Mouse (Mus musculus) liver, postnatal 0 days (tissue): ENCODE measurements around the gene Olfr820. TPM values are rescaled to one million over a fixed set of nuclear protein-coding genes. Genes with fewer than 3 reads are reported as not detected.

Experiments used
- ATAC-seq: fragments of 200-750 bp; cut with Nextera tagmentation; 2 replicates; pipeline ENCODE4 v1.8.0; 2017; ENCODE audit warnings: mild to moderate bottlenecking, moderate library complexity
- DNase-seq: peaks from one replicate; pipeline ENCODE4 v3.0.0-alpha.2; 2016
- H3K27ac ChIP-seq: fragments of 300-500 bp; sonication (generic); 2 replicates; pipeline ENCODE4 v1.5.1; 2014; ENCODE audit warnings: antibody characterized with exemption, moderate library complexity, mild to moderate bottlenecking, low read depth
- H3K27me3 ChIP-seq: fragments of 300-500 bp; sonication (generic); 2 replicates; pipeline ENCODE4 v1.6.1; 2014; ENCODE audit warnings: low read length, control low read depth, mixed read lengths; ENCODE audit not compliant: insufficient read depth
- H3K36me3 ChIP-seq: fragments of 300-500 bp; sonication (generic); replicated peaks from 2 replicates; pipeline ENCODE4 v1.6.1; 2014; ENCODE audit warnings: mild to moderate bottlenecking, control low read depth, low read length, moderate library complexity, mixed read lengths; ENCODE audit not compliant: insufficient read depth
- H3K4me1 ChIP-seq: fragments of 300-500 bp; sonication (generic); 2 replicates; pipeline ENCODE4 v1.6.1; 2014; ENCODE audit warnings: antibody characterized with exemption, mild to moderate bottlenecking, control low read depth; ENCODE audit not compliant: insufficient read depth
- H3K4me2 ChIP-seq: fragments of 300-500 bp; sonication (generic); 2 replicates; pipeline ENCODE4 v1.6.1; 2014; ENCODE audit warnings: low read depth, mild to moderate bottlenecking, low read length, moderate library complexity, mixed read lengths
- H3K4me3 ChIP-seq: fragments of 300-500 bp; sonication (generic); 2 replicates; pipeline ENCODE4 v1.5.1; 2014; ENCODE audit warnings: low read depth, low read length
- H3K9ac ChIP-seq: fragments of 300-500 bp; sonication (generic); replicated peaks from 2 replicates; pipeline ENCODE4 v1.6.1; 2014; ENCODE audit warnings: mild to moderate bottlenecking, moderate library complexity
- H3K9me3 ChIP-seq: fragments of 300-500 bp; sonication (generic); 2 replicates; pipeline ENCODE4 v1.6.1; 2016; ENCODE audit warnings: mild to moderate bottlenecking, control low read depth, low read length, mixed read lengths
- CTCF ChIP-seq: sonication (generic); IDR thresholded peaks from 2 replicates; pipeline ENCODE4 v1.5.1; 2016; ENCODE audit warnings: antibody characterized with exemption, low read depth
- EP300 ChIP-seq: IDR thresholded peaks from 2 replicates; pipeline ENCODE4 v1.6.1; 2016; ENCODE audit warnings: antibody characterized with exemption, low read depth, mild to moderate bottlenecking
- WGBS: fragments of 180-500 bp; shearing (Covaris S2); extraction: QIAGEN DNeasy Blood & Tissue Kit; methylation state at CpG from one replicate; pipeline ENCODE4 v1.1.7; 2014; ENCODE audit not compliant: insufficient replicate concordance; 5-methylcytosine and 5-hydroxymethylcytosine counted together
- polyA plus RNA-seq: library from polyadenylated mRNA; unstranded; fragments of >200 nt; fragmentation: Nextera tagmentation; extraction: Ambion mirVana; gene quantifications from 2 replicates; pipeline ENCODE4 v1.2.1, GENCODE M21; 2015

Gene Olfr820
- polyA plus RNA-seq, 1 experiment from 2014 or later, result not detected

GRCm38 (mm10) chr10:130030048-130030447 is 17.6 kb downstream of the Olfr820 start, which contains the start of gene Olfr821:
TSS of gene Olfr821 (plus strand) at chr10:130030348.
- ATAC-seq, result no peak
- TF ChIP-seq CTCF (no peak), EP300 (no peak)
- H3K4me1 ChIP-seq, result no peaks in the 10 kb centered on the region

GRCm38 (mm10) chr10:130037096-130037495 is 24.7 kb downstream of the Olfr820 start:
- no peaks in the 10 kb centered on the region for H3K36me3 ChIP-seq
- no peak overlapping the region for H3K9ac ChIP-seq
- TF ChIP-seq EP300, result no peak
- TF ChIP-seq CTCF, result no peak
- H3K9me3 ChIP-seq, result no peaks in the 10 kb centered on the region
- no peaks in the 10 kb centered on the region for H3K4me1 ChIP-seq
- no peak overlapping the region for H3K4me3 ChIP-seq
- H3K27ac ChIP-seq, result no peak overlapping the region
- DNase-seq (no peak), ATAC-seq (no peak)
- 61% methylated on average over 6 of the region's 6 CpGs for WGBS
- H3K4me2 ChIP-seq, result no peak overlapping the region
- H3K27me3 ChIP-seq, result no peaks in the 10 kb centered on the region

More at GRCm38 (mm10) chr10:130030048-130030447, 17.6 kb downstream of the Olfr820 start, which contains the start of gene Olfr821:
- Histone ChIP-seq H3K9me3 (no peaks in the 10 kb centered on the region), H3K9ac (no peak within 1 kb of the TSS), H3K27ac (no peak within 1 kb of the TSS), H3K36me3 (no peaks in the 10 kb centered on the region), H3K4me3 (no peak within 1 kb of the TSS), H3K4me2 (no peak within 1 kb of the TSS), H3K27me3 (no peaks in the 10 kb centered on the region)
- DNase-seq, result no peak

Other genes starting within 250 kb of the Olfr820 start
- gene Olfr808, start 247.1 kb upstream of the Olfr820 start, polyA plus RNA-seq, result not detected in 2 replicates
- gene Olfr809, start 238.0 kb upstream of the Olfr820 start, polyA plus RNA-seq, result not detected in 2 replicates
- gene Olfr810, start 217.7 kb upstream of the Olfr820 start, polyA plus RNA-seq, result not detected in 2 replicates
- not detected in 2 replicates for gene Olfr811, start 208.2 kb upstream of the Olfr820 start, polyA plus RNA-seq
- gene Olfr812, start 166.5 kb upstream of the Olfr820 start, polyA plus RNA-seq, result not detected in 2 replicates
- gene Olfr813, start 157.3 kb upstream of the Olfr820 start, polyA plus RNA-seq, result not detected in 2 replicates
- gene Olfr814, start 132.8 kb upstream of the Olfr820 start, polyA plus RNA-seq, result not detected in 2 replicates
- gene Olfr815, start 106.8 kb upstream of the Olfr820 start, polyA plus RNA-seq, result not detected in 2 replicates
- not detected in 2 replicates for gene Olfr816, start 97.0 kb upstream of the Olfr820 start, polyA plus RNA-seq
- gene Olfr818, start 63.5 kb upstream of the Olfr820 start, polyA plus RNA-seq, result not detected in 2 replicates
- not detected in 2 replicates for gene Olfr819, start 45.4 kb upstream of the Olfr820 start, polyA plus RNA-seq
- gene Olfr247, start 36.5 kb upstream of the Olfr820 start, polyA plus RNA-seq, result not detected in 2 replicates
- not detected in 2 replicates for gene Gm10310, start 27.6 kb upstream of the Olfr820 start, polyA plus RNA-seq
- not detected in 2 replicates for gene Olfr821, start 17.7 kb downstream of the Olfr820 start, polyA plus RNA-seq
- gene Olfr822, start 58.6 kb downstream of the Olfr820 start, polyA plus RNA-seq, result not detected in 2 replicates
- not detected in 2 replicates for gene Olfr823, start 102.8 kb downstream of the Olfr820 start, polyA plus RNA-seq
- gene Olfr824, start 117.4 kb downstream of the Olfr820 start, polyA plus RNA-seq, result 0.02 and 0.04 TPM in 2 replicates
- not detected in 2 replicates for gene Olfr825, start 154.1 kb downstream of the Olfr820 start, polyA plus RNA-seq
- gene Olfr826, start 171.6 kb downstream of the Olfr820 start, polyA plus RNA-seq, result not detected in 2 replicates
- not detected in 2 replicates for gene Olfr827, start 201.8 kb downstream of the Olfr820 start, polyA plus RNA-seq